Mouse (Mus musculus) v-Abl transformed pro-B cells (cell line): ENCODE data around the gene Nectin2.

Experiments
- in situ Hi-C, 2 experiments: fragments of 400-800 bp; cut with MboI; formaldehyde crosslinking; loops; one replicate each; pipeline ENCODE4 v1.15.1; 2025; ENCODE audit not compliant: unreplicated experiment in 2 of 2

The Nectin2 gene

GRCm38 (mm10) chr7:19746426-19747201, 3.7 kb downstream of the Nectin2 start:
- in situ Hi-C loops = no loop called here

GRCm38 (mm10) chr7:19745971-19746370, 4.3 kb downstream of the Nectin2 start:
- in situ Hi-C loops = no loop called here

GRCm38 (mm10) chr7:19744590-19745385, 5.5 kb downstream of the Nectin2 start:
- in situ Hi-C loops = no loop called here

- in situ Hi-C loops = no loop called here
These were observed 6.5 kb downstream of the Nectin2 start for GRCm38 (mm10) chr7:19743791-19744190.

GRCm38 (mm10) chr7:19742468-19742867, 7.8 kb downstream of the Nectin2 start:
- in situ Hi-C loops = no loop called here

GRCm38 (mm10) chr7:19741329-19742031, 8.8 kb downstream of the Nectin2 start:
- in situ Hi-C loops = no loop called here

GRCm38 (mm10) chr7:19740269-19740668, 10.0 kb downstream of the Nectin2 start:
- in situ Hi-C loops = no loop called here

GRCm38 (mm10) chr7:19738771-19739170, 11.5 kb downstream of the Nectin2 start:
- in situ Hi-C loops = no loop called here

- in situ Hi-C loops = no loop called here
These were observed 13.8 kb downstream of the Nectin2 start for GRCm38 (mm10) chr7:19736389-19737057.

- in situ Hi-C loops = loop anchor here in 1 of 2 experiments (5.0 kb wide), 1 partner anchor 43 kb away; no protein-coding TSS in a partner anchor
These were observed 16.1 kb downstream of the Nectin2 start for GRCm38 (mm10) chr7:19734178-19734666.

GRCm38 (mm10) chr7:19726541-19726940, 23.7 kb downstream of the Nectin2 start:
- in situ Hi-C loops = no loop called here

- in situ Hi-C loops = no loop called here
These were observed 26.1 kb downstream of the Nectin2 start for GRCm38 (mm10) chr7:19724167-19724566.

GRCm38 (mm10) chr7:19722754-19723195, 27.5 kb downstream of the Nectin2 start:
- in situ Hi-C loops = no loop called here

- in situ Hi-C loops = no loop called here
These were observed 31.1 kb downstream of the Nectin2 start for GRCm38 (mm10) chr7:19719200-19719599.

GRCm38 (mm10) chr7:19718297-19718952, 31.9 kb downstream of the Nectin2 start:
- in situ Hi-C loops = no loop called here

- in situ Hi-C loops = no loop called here
These were observed 32.9 kb downstream of the Nectin2 start for GRCm38 (mm10) chr7:19717346-19717745.

- in situ Hi-C loops = no loop called here
These were observed 33.5 kb downstream of the Nectin2 start for GRCm38 (mm10) chr7:19716822-19717221.

GRCm38 (mm10) chr7:19716055-19716682, 34.1 kb downstream of the Nectin2 start:
- in situ Hi-C loops = no loop called here
